Mouse (Mus musculus) hindbrain, embryonic 14.5 days (tissue): ENCODE data around the gene Gas2. TPM values are rescaled to one million over a fixed set of nuclear protein-coding genes. Genes with fewer than 3 reads are reported as not detected.

Experiments
- ATAC-seq: fragments of 200-750 bp; cut with Nextera tagmentation; 2 replicates; pipeline ENCODE4 v1.8.0; 2017; ENCODE audit warnings: moderate number of reproducible peaks, mild to moderate bottlenecking, moderate TSS enrichment, moderate library complexity; ENCODE audit not compliant: low FRiP score
- DNase-seq: peaks from one replicate; pipeline ENCODE4 v3.0.0-alpha.2; 2015; ENCODE audit warnings: low spot score
- H3K27ac ChIP-seq: fragments of 300-500 bp; sonication (generic); 2 replicates; pipeline ENCODE4 v1.5.1; 2014; ENCODE audit warnings: mild to moderate bottlenecking, moderate library complexity
- H3K27me3 ChIP-seq: fragments of 300-500 bp; sonication (generic); 2 replicates; pipeline ENCODE4 v1.6.1; 2014; ENCODE audit warnings: mild to moderate bottlenecking, low read length, mixed read lengths; ENCODE audit not compliant: control insufficient read depth, insufficient read depth
- H3K36me3 ChIP-seq: fragments of 300-500 bp; sonication (generic); replicated peaks from 2 replicates; pipeline ENCODE4 v1.6.1; 2014; ENCODE audit not compliant: control insufficient read depth, insufficient read depth
- H3K4me1 ChIP-seq: fragments of 300-500 bp; sonication (generic); replicated peaks from 2 replicates; pipeline ENCODE4 v1.6.1; 2014; ENCODE audit warnings: antibody characterized with exemption, low read length, mixed read lengths; ENCODE audit not compliant: control insufficient read depth, insufficient read depth
- H3K4me2 ChIP-seq: fragments of 300-500 bp; sonication (generic); replicated peaks from 2 replicates; pipeline ENCODE4 v1.6.1; 2014; ENCODE audit warnings: mild to moderate bottlenecking, moderate library complexity
- H3K4me3 ChIP-seq: fragments of 300-500 bp; sonication (generic); replicated peaks from 2 replicates; pipeline ENCODE4 v1.5.1; 2014; ENCODE audit warnings: mild to moderate bottlenecking, low read length
- H3K9ac ChIP-seq: fragments of 300-500 bp; sonication (generic); 2 replicates; pipeline ENCODE4 v1.6.1; 2014
- H3K9me3 ChIP-seq: fragments of 300-500 bp; sonication (generic); 2 replicates; pipeline ENCODE4 v1.6.1; 2016; ENCODE audit warnings: low read length; ENCODE audit not compliant: control insufficient read depth
- WGBS: fragments of 180-500 bp; shearing (Covaris S2); extraction: QIAGEN DNeasy Blood & Tissue Kit; methylation state at CpG from one replicate; pipeline ENCODE4 v1.1.7; 2014; 5-methylcytosine and 5-hydroxymethylcytosine counted together
- polyA plus RNA-seq: library from polyadenylated mRNA; unstranded; fragments of >200 nt; fragmentation: Nextera tagmentation; extraction: Ambion mirVana; gene quantifications from 2 replicates; pipeline ENCODE4 v1.2.1, GENCODE M21; 2014

The Gas2 gene
- polyA plus RNA-seq, 1 experiment from 2014 or later: 14.3 TPM

DNA sequence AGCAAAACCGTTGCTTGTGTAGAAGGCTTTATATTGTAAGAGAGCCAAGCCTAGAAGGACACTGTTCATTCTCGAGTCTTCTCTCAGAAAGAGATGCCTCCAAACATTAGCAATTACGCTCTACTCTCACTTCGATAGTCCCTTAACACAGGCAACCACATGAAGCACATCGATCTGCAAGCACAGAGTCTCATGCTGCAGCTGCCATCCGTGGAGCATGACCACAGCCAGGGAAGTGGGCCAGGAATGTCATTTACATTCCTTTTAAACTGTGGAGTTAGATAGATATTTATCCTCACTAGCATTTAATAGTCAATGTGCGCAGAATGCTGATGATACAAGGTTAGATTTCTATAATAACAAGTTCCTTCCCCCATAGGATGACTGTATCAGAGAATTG, 21.3 kb upstream of the Gas2 start:
- H3K4me3 ChIP-seq: no peak overlapping the region
- no peak overlapping the region for H3K4me2 ChIP-seq
- 0 out of 2 replicates have a peak, but pooled peaks cover 16% of the 10 kb centered on the region for H3K4me1 ChIP-seq
- H3K36me3 ChIP-seq: no peaks in the 10 kb centered on the region
- 61% methylated on average over 7 of the region's 7 CpGs for WGBS
- DNase-seq (no peak), ATAC-seq (peak; percentile 51; the same call in 1 of the 2 replicates)
- H3K27me3 ChIP-seq: no peaks in the 10 kb centered on the region
- no peaks in the 10 kb centered on the region for H3K9me3 ChIP-seq
- H3K9ac ChIP-seq: no peak overlapping the region
- H3K27ac ChIP-seq: peak overlapping the region; percentile 7

DNA sequence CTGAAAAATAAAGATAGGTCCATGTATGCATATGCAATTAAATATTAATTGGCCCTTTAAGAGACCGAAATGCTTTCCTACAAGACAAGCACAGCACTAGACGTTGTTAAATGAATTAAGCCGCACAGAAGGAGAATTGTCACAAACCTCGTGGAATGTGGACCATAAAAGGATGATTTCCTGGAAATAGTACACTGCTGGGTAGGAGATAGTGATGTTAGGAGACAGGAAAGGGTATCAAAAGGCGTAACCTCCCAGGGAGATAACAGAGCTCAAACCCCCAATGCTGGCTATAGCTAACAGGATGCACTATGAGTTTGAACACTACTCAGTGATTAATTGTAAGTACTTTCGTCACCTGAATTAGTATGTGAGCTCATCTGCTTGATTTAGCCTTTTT, 10.9 kb upstream of the Gas2 start:
- Histone ChIP-seq H3K4me2 (no peak overlapping the region), H3K4me1 (no peaks in the 10 kb centered on the region), H3K27me3 (no peaks in the 10 kb centered on the region), H3K36me3 (no peaks in the 10 kb centered on the region), H3K4me3 (no peak overlapping the region), H3K27ac (no peak overlapping the region), H3K9me3 (no peaks in the 10 kb centered on the region), H3K9ac (no peak overlapping the region)
- ATAC-seq (no peak), DNase-seq (no peak)
- 89% methylated on average over 6 of the region's 6 CpGs for WGBS

- WGBS: 91% methylated on average over 5 of the region's 5 CpGs
- H3K27ac ChIP-seq: no peak overlapping the region
- no peak for ATAC-seq
- no peaks in the 10 kb centered on the region for H3K27me3 ChIP-seq
- H3K4me2 ChIP-seq: no peak overlapping the region
- no peaks in the 10 kb centered on the region for H3K4me1 ChIP-seq
- H3K9me3 ChIP-seq: no peaks in the 10 kb centered on the region
- DNase-seq: no peak
- no peaks in the 10 kb centered on the region for H3K36me3 ChIP-seq
- H3K9ac ChIP-seq: no peak overlapping the region
- no peak overlapping the region for H3K4me3 ChIP-seq
Observed at GRCm38 (mm10) chr7:51851890-51852507, 9.8 kb upstream of the Gas2 start.

- WGBS: 0% methylated on average over 43 of the region's 43 CpGs
- peak; percentile 97 for DNase-seq
- Histone ChIP-seq H3K27me3 (no peaks in the 10 kb centered on the region), H3K36me3 (no peaks in the 10 kb centered on the region), H3K9me3 (no peaks in the 10 kb centered on the region), H3K9ac (peak within 1 kb of the TSS; percentile 81), H3K27ac (peak within 1 kb of the TSS; percentile 99), H3K4me3 (peak within 1 kb of the TSS; percentile 82), H3K4me2 (peak within 1 kb of the TSS; percentile 90), H3K4me1 (peaks cover 20% of the 10 kb centered on the region)
- peak; percentile 99 for ATAC-seq
Observed at GRCm38 (mm10) chr7:51862097-51862492, 280 bp downstream of the Gas2 start, which contains the start of gene Fancf. TSS of gene Fancf (minus strand) at chr7:51862267.

DNA sequence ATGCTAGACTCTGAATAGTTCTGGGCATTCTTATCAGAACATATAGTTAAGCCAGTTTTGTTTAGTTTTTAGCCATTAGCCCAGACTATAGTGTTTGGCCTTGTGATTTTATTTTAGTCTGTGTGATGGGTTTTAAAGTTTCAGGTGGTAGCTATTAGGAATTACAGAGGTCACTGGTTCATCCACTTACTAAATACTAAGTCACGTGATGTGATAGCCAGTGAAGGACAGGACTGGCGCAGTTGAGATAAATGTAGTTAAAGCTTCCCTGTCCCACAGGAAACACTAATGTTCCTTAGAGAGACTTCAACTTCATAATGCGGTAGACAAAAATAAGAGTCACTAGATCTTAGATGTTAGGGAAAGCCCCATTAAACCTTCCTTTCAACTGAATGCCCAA, 1.0 kb downstream of the Gas2 start:
- 73% methylated on average over 3 of the region's 3 CpGs for WGBS

GRCm38 (mm10) chr7:51865336-51865735, 3.5 kb downstream of the Gas2 start:
- DNase-seq (no peak), ATAC-seq (no peak)
- Histone ChIP-seq H3K9me3 (no peaks in the 10 kb centered on the region), H3K27ac (no peak overlapping the region), H3K27me3 (no peaks in the 10 kb centered on the region), H3K36me3 (no peaks in the 10 kb centered on the region; the same call in 1 of the 2 replicates), H3K4me2 (no peak overlapping the region), H3K4me3 (no peak overlapping the region), H3K9ac (no peak overlapping the region), H3K4me1 (peaks cover 13% of the 10 kb centered on the region)
- 71% methylated on average over 1 of the region's 1 CpGs for WGBS

More for the DNA sequence above, 1.0 kb downstream of the Gas2 start:
- Histone ChIP-seq H3K27me3 (no peaks in the 10 kb centered on the region), H3K9me3 (no peaks in the 10 kb centered on the region), H3K9ac (peak overlapping the region; percentile 81), H3K4me2 (peak overlapping the region; percentile 90), H3K36me3 (no peaks in the 10 kb centered on the region), H3K4me3 (peak overlapping the region; percentile 82), H3K4me1 (peaks cover 19% of the 10 kb centered on the region), H3K27ac (no peak overlapping the region)
- DNase-seq: no peak
- ATAC-seq: no peak

- Histone ChIP-seq H3K27me3 (no peaks in the 10 kb centered on the region), H3K9me3 (no peaks in the 10 kb centered on the region), H3K4me1 (peaks cover 2% of the 10 kb centered on the region; the same call in 1 of the 2 replicates), H3K4me3 (no peak overlapping the region), H3K36me3 (no peaks in the 10 kb centered on the region; the same call in 1 of the 2 replicates), H3K4me2 (no peak overlapping the region), H3K27ac (no peak overlapping the region), H3K9ac (no peak overlapping the region)
- 91% methylated on average over 1 of the region's 1 CpGs for WGBS
- DNase-seq (no peak), ATAC-seq (no peak)
Observed at GRCm38 (mm10) chr7:51867983-51868382, 6.2 kb downstream of the Gas2 start.

DNA sequence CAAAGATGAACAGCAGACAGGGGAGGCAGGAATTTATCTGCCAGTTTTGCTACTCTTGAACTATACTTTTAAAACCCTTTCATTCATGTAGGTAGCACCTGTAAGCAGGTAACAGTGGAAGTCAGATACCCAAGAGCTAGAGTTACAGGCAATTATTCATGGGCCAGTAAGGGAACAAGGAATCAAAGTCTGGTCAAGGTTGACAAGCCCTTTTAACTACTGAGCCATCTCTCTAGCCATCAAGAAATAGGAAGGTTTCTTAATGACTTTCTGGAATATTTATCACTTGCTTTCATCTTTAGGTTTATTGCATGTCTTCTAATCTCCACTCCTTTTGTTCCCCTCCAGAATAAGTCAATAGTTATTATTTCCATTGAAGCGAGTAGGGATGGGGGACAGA, 10.2 kb downstream of the Gas2 start:
- no peak overlapping the region for H3K9ac ChIP-seq
- ATAC-seq (no peak), DNase-seq (no peak)
- no peak overlapping the region for H3K27ac ChIP-seq
- no peaks in the 10 kb centered on the region; the same call in 1 of the 2 replicates for H3K36me3 ChIP-seq
- WGBS: 84% methylated on average over 1 of the region's 1 CpGs
- no peak overlapping the region for H3K4me2 ChIP-seq
- no peaks in the 10 kb centered on the region for H3K4me1 ChIP-seq
- H3K9me3 ChIP-seq: no peaks in the 10 kb centered on the region
- no peak overlapping the region for H3K4me3 ChIP-seq
- H3K27me3 ChIP-seq: no peaks in the 10 kb centered on the region

DNA sequence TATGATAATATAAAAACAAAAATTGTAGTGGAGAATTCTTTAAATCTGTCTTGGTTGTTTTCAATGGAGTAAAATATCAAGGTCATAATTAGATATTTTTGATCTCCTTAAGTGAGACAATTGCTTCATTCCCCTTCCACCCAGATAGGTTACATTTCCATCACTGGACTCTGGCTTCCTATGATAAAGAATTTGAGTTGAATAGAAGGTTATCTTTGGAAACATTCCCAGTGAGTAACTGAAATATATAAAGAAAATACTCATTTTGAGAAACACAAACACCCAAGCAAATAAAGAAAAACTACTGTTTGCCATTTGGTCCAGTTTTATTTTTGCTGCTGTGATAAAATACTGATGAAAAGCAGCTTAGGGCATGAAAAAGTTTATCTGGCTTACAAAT, 10.8 kb downstream of the Gas2 start:
- no peaks in the 10 kb centered on the region; the same call in 1 of the 2 replicates for H3K36me3 ChIP-seq
- no peak overlapping the region for H3K4me2 ChIP-seq
- no peak overlapping the region for H3K9ac ChIP-seq
- ATAC-seq: no peak
- no peaks in the 10 kb centered on the region for H3K4me1 ChIP-seq
- no peak for DNase-seq
- no peaks in the 10 kb centered on the region for H3K9me3 ChIP-seq
- no peak overlapping the region for H3K27ac ChIP-seq
- H3K4me3 ChIP-seq: no peak overlapping the region
- no peaks in the 10 kb centered on the region for H3K27me3 ChIP-seq

DNA sequence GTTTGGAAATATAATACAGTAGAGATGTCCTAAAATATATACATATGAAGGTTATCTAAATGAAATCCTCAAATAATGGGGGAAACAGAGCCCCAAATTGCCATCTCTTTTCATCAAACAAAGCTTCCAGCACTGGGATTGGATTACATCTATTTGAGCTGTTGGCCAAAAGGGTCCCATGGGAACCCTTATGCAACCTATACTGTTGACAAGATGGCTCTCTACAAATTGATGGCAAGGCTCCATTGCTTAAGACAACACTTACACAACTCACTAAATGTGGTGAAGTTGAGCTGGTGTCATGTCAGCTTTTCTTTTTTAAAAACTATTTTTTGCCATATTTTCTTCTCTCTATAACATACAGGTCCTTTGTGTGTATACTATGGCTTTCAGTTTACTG, 14.5 kb downstream of the Gas2 start:
- H3K27me3 ChIP-seq: no peaks in the 10 kb centered on the region
- no peak for DNase-seq
- no peak overlapping the region for H3K27ac ChIP-seq
- no peak overlapping the region for H3K4me2 ChIP-seq
- H3K9ac ChIP-seq: no peak overlapping the region
- peaks cover 9% of the 10 kb centered on the region for H3K4me1 ChIP-seq
- H3K4me3 ChIP-seq: no peak overlapping the region
- no peaks in the 10 kb centered on the region for H3K36me3 ChIP-seq
- no peak for ATAC-seq
- no peaks in the 10 kb centered on the region for H3K9me3 ChIP-seq
